Mouse (Mus musculus) ES-E14 (cell line): ENCODE measurements around the gene 4930558K02Rik. TPM values are rescaled to one million over a fixed set of nuclear protein-coding genes. Genes with fewer than 3 reads are reported as not detected.

ENCODE experiments used
- DNase-seq: peaks from one replicate; pipeline ENCODE4 v3.0.0-alpha.2; 2013; ENCODE audit warnings: low read depth, low spot score
- H3K27ac ChIP-seq: 2 replicates; pipeline ENCODE4 v1.5.1; 2012; ENCODE audit warnings: low read depth, mild to moderate bottlenecking, low read length, moderate library complexity, mixed read lengths; ENCODE audit not compliant: poor library complexity, insufficient read depth, severe bottlenecking
- H3K36me3 ChIP-seq: 2 replicates; pipeline ENCODE4 v1.6.1; 2012; ENCODE audit warnings: mild to moderate bottlenecking, low read length, moderate library complexity, mixed read lengths; ENCODE audit not compliant: control insufficient read depth, poor library complexity, insufficient read depth, severe bottlenecking
- H3K4me1 ChIP-seq, 2 experiments: fragments of 150-350 bp in 1 of 2; sonication (generic) in 1 of 2; 2 replicates each; pipeline ENCODE4 v1.6.1; 2012; ENCODE audit warnings: low read length in 2 of 2, mild to moderate bottlenecking in 1 of 2, mixed read lengths in 1 of 2; ENCODE audit not compliant: control insufficient read depth in 2 of 2, insufficient read depth in 2 of 2, poor library complexity in 1 of 2
- H3K4me3 ChIP-seq, 2 experiments: fragments of 150-350 bp in 1 of 2; sonication (generic) in 1 of 2; 2 replicates each; pipeline ENCODE4 v1.5.1; 2012; ENCODE audit warnings: low read length in 2 of 2, low read depth in 1 of 2, mild to moderate bottlenecking in 1 of 2, mixed read lengths in 1 of 2; ENCODE audit not compliant: insufficient read depth in 1 of 2, poor library complexity in 1 of 2, severe bottlenecking in 1 of 2
- H3K9ac ChIP-seq: 2 replicates; pipeline ENCODE4 v1.6.1; 2012; ENCODE audit warnings: low read depth, mild to moderate bottlenecking, low read length, mixed read lengths; ENCODE audit not compliant: poor library complexity, insufficient read depth, severe bottlenecking
- H3K9me3 ChIP-seq: fragments of 150-350 bp; sonication (generic); 2 replicates; pipeline ENCODE4 v1.6.1; 2012; ENCODE audit warnings: low read depth, mild to moderate bottlenecking, low read length; ENCODE audit not compliant: control insufficient read depth, insufficient read depth
- CHD2 ChIP-seq: IDR thresholded peaks from 2 replicates; pipeline ENCODE4 v1.6.1; 2014; ENCODE audit warnings: mild to moderate bottlenecking, low read depth, low read length, inconsistent platforms
- HCFC1 ChIP-seq: IDR thresholded peaks from 2 replicates; pipeline ENCODE4 v1.6.1; 2012; ENCODE audit warnings: low read length, inconsistent platforms, borderline replicate concordance; ENCODE audit not compliant: insufficient read depth
- MAFK ChIP-seq: IDR thresholded peaks from 2 replicates; pipeline ENCODE4 v1.6.1; 2014; ENCODE audit warnings: mild to moderate bottlenecking, low read depth, low read length, inconsistent platforms; ENCODE audit not compliant: insufficient read depth
- ZC3H11A ChIP-seq: IDR thresholded peaks from 2 replicates; pipeline ENCODE4 v1.6.1; 2012; ENCODE audit warnings: low read depth, mild to moderate bottlenecking, inconsistent platforms, low read length, borderline replicate concordance
- ZNF384 ChIP-seq: IDR thresholded peaks from 2 replicates; pipeline ENCODE4 v1.6.1; 2012; ENCODE audit warnings: low read depth, low read length, inconsistent platforms
- in situ Hi-C, 2 experiments: fragments of 600-800 bp; cut with MboI; formaldehyde crosslinking; loops; one replicate each; pipeline ENCODE4 v1.15.1; 2025; ENCODE audit warnings: low sequenced_read_pairs in 2 of 2, inconsistent platforms in 1 of 2; ENCODE audit not compliant: unreplicated experiment in 2 of 2
- total RNA-seq: library from RNA; depleted of rRNA; stranded (reverse); fragments of 300-350 nt; gene quantifications from 2 replicates; pipeline ENCODE4 v1.2.3, GENCODE M21; 2012

The 4930558K02Rik gene
- total RNA-seq, 1 experiment: not detected

DNA sequence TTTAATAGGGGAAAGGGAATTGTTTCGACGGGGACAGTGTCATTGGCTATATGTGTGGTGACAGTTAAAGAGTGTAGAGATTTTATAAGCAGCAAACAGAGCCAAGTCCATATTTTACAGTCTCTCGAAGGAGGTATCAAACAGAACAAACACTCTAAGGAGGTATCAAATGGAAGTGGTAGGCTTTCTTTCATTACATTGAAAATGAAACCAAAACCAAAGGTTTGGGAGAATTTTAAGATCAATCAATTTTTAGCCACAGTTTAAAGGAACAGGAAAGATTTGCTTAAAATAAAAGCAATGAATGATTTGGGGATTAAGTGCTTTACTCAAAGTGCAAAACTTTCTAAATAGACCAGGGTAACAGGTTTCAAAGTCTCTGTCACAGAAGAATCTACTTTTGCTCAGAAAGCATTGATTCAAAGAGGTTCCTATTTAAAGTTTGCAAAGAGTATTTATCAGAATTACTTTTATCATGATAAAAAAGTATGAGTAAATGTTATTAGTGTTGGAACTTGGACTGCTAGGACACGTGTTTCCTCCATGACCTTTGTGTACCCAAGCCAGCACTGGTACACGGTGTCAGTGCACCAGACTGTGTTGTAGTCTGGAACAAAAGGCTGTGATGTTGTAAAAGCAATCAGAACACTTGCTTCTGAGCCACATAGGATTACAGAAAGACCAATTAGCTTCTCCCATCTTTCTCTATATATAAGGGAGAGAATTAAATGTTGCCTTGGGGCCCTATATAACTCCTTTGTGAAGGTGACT is 28.2 kb downstream of the 4930558K02Rik start:
- no peaks in the 10 kb centered on the region for H3K9me3 ChIP-seq
- H3K4me3 ChIP-seq: no peak overlapping the region
- H3K9ac ChIP-seq: no peak overlapping the region
- no peaks in the 10 kb centered on the region for H3K36me3 ChIP-seq
- in situ Hi-C loops: no loop called here
- H3K27ac ChIP-seq: no peak overlapping the region
- TF ChIP-seq ZNF384 (no peak), HCFC1 (no peak), MAFK (no peak), CHD2 (no peak), ZC3H11A (no peak)
- H3K4me1 ChIP-seq: no peaks in the 10 kb centered on the region
- DNase-seq: no peak

DNA sequence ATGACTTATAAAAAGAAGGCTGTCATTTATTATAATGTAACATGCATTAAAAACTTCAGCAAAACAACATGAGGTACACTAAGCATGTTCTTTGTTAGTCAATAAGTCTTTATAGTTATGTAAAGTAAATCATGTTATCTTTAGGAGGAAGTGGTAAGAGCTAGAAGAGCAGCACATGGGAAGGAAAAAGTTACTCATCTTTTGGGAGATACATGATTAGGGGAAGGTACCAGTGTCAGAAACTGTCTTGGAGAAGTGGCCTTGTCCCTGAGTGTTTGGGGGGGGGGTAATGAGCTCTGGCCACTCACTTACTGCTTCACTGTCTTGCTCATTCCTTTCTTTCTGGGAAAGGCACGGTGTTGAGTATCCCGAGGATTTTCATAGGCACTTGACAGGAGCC is 37.4 kb downstream of the 4930558K02Rik start:
- no peak overlapping the region for H3K4me3 ChIP-seq
- no peak overlapping the region for H3K9ac ChIP-seq
- H3K9me3 ChIP-seq: no peaks in the 10 kb centered on the region
- H3K27ac ChIP-seq: no peak overlapping the region
- in situ Hi-C loops: no loop called here
- no peak for DNase-seq
- no peak for TF ChIP-seq ZNF384
- TF ChIP-seq HCFC1: no peak
- TF ChIP-seq CHD2: no peak
- no peak for TF ChIP-seq MAFK
- TF ChIP-seq ZC3H11A: no peak
- no peaks in the 10 kb centered on the region for H3K4me1 ChIP-seq
- no peaks in the 10 kb centered on the region for H3K36me3 ChIP-seq

DNA sequence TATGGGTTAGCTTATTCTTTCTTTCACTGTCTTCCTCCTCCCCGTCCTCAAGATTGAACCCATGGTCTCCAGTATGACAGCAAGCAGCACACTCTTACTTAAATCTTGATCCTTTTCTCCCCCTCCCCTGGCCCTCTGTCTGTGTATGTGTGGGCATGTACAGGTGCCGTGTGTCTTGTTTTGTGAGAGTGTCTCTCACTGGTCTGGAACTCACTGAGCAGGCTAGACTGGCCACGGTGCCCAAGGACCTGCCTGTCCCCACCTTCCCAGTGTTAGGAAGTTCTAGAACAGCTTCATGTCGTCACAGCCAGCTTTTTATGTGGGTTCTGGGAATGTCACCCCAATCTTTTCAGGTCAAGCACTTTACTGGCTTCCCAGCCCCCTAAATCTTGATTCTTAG is 47.1 kb downstream of the 4930558K02Rik start:
- Histone ChIP-seq H3K4me3 (no peak overlapping the region), H3K9me3 (no peaks in the 10 kb centered on the region), H3K9ac (no peak overlapping the region), H3K4me1 (no peaks in the 10 kb centered on the region; a peak in 1 of 4 replicates), H3K36me3 (no peaks in the 10 kb centered on the region), H3K27ac (no peak overlapping the region)
- TF ChIP-seq ZNF384: no peak
- TF ChIP-seq CHD2: no peak
- no peak for TF ChIP-seq HCFC1
- TF ChIP-seq MAFK: no peak
- no peak for TF ChIP-seq ZC3H11A
- DNase-seq: no peak
- in situ Hi-C loops: no loop called here

DNA sequence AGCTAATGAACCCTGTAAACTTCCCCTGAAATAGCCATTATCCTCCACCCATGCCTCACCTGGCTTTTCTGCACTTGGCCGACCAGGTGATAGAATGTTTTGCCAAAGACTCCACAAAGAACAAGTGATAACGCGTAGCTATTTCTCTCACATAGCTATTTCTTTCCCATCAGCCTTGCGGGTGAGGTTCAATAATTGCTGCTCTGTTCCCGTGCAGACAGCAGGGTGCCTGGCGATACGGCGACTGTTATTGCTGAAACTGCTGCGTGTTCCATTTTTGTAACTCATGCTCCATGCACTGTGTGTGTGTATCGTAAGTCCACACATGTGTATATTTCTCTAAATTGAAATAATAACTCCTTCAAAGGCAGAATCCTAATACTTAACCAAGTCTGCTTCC is 47.6 kb downstream of the 4930558K02Rik start:
- no peak overlapping the region for H3K27ac ChIP-seq
- no peaks in the 10 kb centered on the region; a peak in 1 of 4 replicates for H3K4me1 ChIP-seq
- no peaks in the 10 kb centered on the region for H3K36me3 ChIP-seq
- TF ChIP-seq CHD2 (no peak), ZNF384 (no peak), MAFK (no peak), HCFC1 (no peak), ZC3H11A (no peak)
- H3K4me3 ChIP-seq: no peak overlapping the region
- in situ Hi-C loops: no loop called here
- DNase-seq: no peak
- H3K9ac ChIP-seq: no peak overlapping the region
- no peaks in the 10 kb centered on the region for H3K9me3 ChIP-seq
